Mouse (Mus musculus) megakaryocyte, embryonic 14.5 days (primary cell): ENCODE data around the gene Akr1b10.

Experiments
- FLI1 ChIP-seq: IDR thresholded peaks from 2 replicates; pipeline ENCODE4 v1.6.1; 2012; ENCODE audit warnings: low read length, inconsistent platforms, mixed read lengths
- GATA1 ChIP-seq: IDR thresholded peaks from 3 replicates; pipeline ENCODE4 v1.6.1; 2012; ENCODE audit warnings: mixed read lengths, low read length, inconsistent platforms, borderline replicate concordance

DNA sequence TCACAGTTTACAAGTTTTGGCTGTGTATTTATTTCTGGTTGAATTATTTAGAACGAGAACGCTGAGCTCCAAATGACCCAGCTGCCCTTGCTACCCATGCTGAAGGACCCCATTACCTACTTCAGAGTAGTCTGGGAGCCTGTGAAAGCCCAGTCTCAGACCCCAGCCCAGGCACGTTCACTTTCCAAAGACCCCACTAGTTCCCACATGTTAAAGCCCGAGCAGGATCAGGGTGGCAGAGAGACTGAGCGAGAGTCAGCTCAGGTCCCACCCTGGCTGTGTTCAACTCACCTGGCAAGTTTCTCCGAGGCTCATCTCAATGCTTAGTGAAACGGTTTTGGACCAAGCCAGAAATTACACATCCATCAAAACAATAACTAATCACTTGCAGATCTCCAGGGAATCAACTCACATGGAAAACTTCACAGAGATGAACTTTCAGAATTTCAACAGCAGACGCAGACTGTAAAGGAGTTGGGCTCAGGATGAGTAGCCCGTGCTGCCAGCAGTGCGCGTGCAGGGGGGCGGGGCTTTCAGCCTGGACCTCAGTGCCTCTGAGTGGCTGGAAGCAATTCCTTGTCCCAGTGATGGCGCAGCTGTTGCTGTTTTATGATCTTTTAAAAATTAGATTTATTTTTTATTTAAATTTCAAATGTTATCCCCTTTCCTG, 818 bp downstream of the Akr1b10 start:
- TF ChIP-seq GATA1 (no peak), FLI1 (no peak)
